Mouse (Mus musculus): Measurements from ENCODE around the gene Macf1.
"Not testable (repeated sequence)": the region's sequence is repeated elsewhere in the genome, so short reads cannot be mapped to it uniquely, and the experiment has no call there.

GRCm38 (mm10) chr4:123520123-123520522, 164.0 kb downstream of the Macf1 start:
- not testable (repeated sequence) for TF ChIP-seq E2F4 (IDR thresholded peaks at IDR 0.05; ENCODE audit: insufficient read depth); POLR2A (IDR thresholded peaks at IDR 0.05; ENCODE audit: insufficient read length, low read depth); TCF3 (IDR thresholded peaks at IDR 0.05; ENCODE audit: insufficient read length, low read depth); POLR2AphosphoS2 (IDR thresholded peaks at IDR 0.05; ENCODE audit: insufficient read length, low read depth); USF1 (IDR thresholded peaks at IDR 0.05; ENCODE audit: low read depth); TCF12 (IDR thresholded peaks at IDR 0.05; ENCODE audit: insufficient read depth, poor library complexity, severe bottlenecking); MYOG (IDR thresholded peaks at IDR 0.05; ENCODE audit: control insufficient read depth in 1 of 3, insufficient read depth in 1 of 3, insufficient read length in 2 of 3, low read depth in 2 of 3); MAX (IDR thresholded peaks at IDR 0.05; ENCODE audit: low read depth); REST (IDR thresholded peaks at IDR 0.05; ENCODE audit: insufficient read depth, insufficient read length); MYOD1 (IDR thresholded peaks at IDR 0.05; ENCODE audit: control insufficient read depth in 1 of 3, insufficient read length in 2 of 3, low read depth in 2 of 3); CEBPB (IDR thresholded peaks at IDR 0.05; ENCODE audit: insufficient read depth, poor library complexity, severe bottlenecking)
